Mouse (Mus musculus): ENCODE measurements around the gene Cbln1. TPM values are rescaled to one million over a fixed set of nuclear protein-coding genes. Genes with fewer than 3 reads are reported as not detected.

Cbln1 gene
- polyA plus RNA-seq, 1 experiment from 2014 or later: 37.0 TPM

GRCm38 (mm10) chr8:87481396-87481795 lies 9.0 kb upstream of the Cbln1 start:
- no peak overlapping the region for H3K27ac ChIP-seq (replicated peaks)
- ATAC-seq (ENCODE audit: low FRiP score, low read depth): no peak
- no peak overlapping the region for H3K4me3 ChIP-seq
- 0 out of 2 replicates have a peak, but pooled peaks cover 3% of the 10 kb centered on the region for H3K27me3 ChIP-seq
- no peak overlapping the region for H3K9ac ChIP-seq
- H3K9me3 ChIP-seq: no peaks in the 10 kb centered on the region
- WGBS: 65% methylated on average over 1 of the region's 1 CpGs
- H3K4me1 ChIP-seq (replicated peaks): no peaks in the 10 kb centered on the region; the same call in 1 of the 2 replicates
- H3K4me2 ChIP-seq: no peak overlapping the region
- H3K36me3 ChIP-seq: no peaks in the 10 kb centered on the region

- H3K9ac ChIP-seq: no peak overlapping the region
- 60% methylated on average over 3 of the region's 3 CpGs for WGBS
- no peak overlapping the region for H3K27ac ChIP-seq (replicated peaks)
- H3K9me3 ChIP-seq: no peaks in the 10 kb centered on the region
- no peaks in the 10 kb centered on the region for H3K36me3 ChIP-seq
- H3K4me1 ChIP-seq (replicated peaks): peaks cover 4% of the 10 kb centered on the region
- peaks cover 17% of the 10 kb centered on the region; the same call in 1 of the 2 replicates for H3K27me3 ChIP-seq
- ATAC-seq (ENCODE audit: low FRiP score, low read depth): no peak
- H3K4me2 ChIP-seq: no peak overlapping the region
- H3K4me3 ChIP-seq: no peak overlapping the region
These were observed 5.8 kb upstream of the Cbln1 start for GRCm38 (mm10) chr8:87478221-87478620.

- no peak for ATAC-seq (ENCODE audit: low FRiP score, low read depth)
- H3K4me1 ChIP-seq (replicated peaks): peaks cover 10% of the 10 kb centered on the region
- peaks cover 17% of the 10 kb centered on the region; the same call in 1 of the 2 replicates for H3K27me3 ChIP-seq
- H3K9ac ChIP-seq: no peak overlapping the region
- H3K4me3 ChIP-seq: no peak overlapping the region
- no peaks in the 10 kb centered on the region for H3K36me3 ChIP-seq
- no peaks in the 10 kb centered on the region for H3K9me3 ChIP-seq
- H3K27ac ChIP-seq (replicated peaks): no peak overlapping the region
- H3K4me2 ChIP-seq: peak overlapping the region; percentile 31
- 66% methylated on average over 3 of the region's 3 CpGs for WGBS
These were observed 4.8 kb upstream of the Cbln1 start for GRCm38 (mm10) chr8:87477102-87477645.

- ATAC-seq (ENCODE audit: low FRiP score, low read depth): no peak
- peak overlapping the region; percentile 41 for H3K4me2 ChIP-seq
- no peak overlapping the region for H3K9ac ChIP-seq
- peaks cover 25% of the 10 kb centered on the region for H3K4me1 ChIP-seq (replicated peaks)
- no peaks in the 10 kb centered on the region for H3K36me3 ChIP-seq
- 40% methylated on average over 3 of the region's 3 CpGs for WGBS
- no peak overlapping the region; the same call in 1 of the 2 replicates for H3K27ac ChIP-seq (replicated peaks)
- peak overlapping the region; percentile 20; the same call in 1 of the 2 replicates for H3K4me3 ChIP-seq
- no peaks in the 10 kb centered on the region for H3K9me3 ChIP-seq
- H3K27me3 ChIP-seq: peaks cover 17% of the 10 kb centered on the region; the same call in 1 of the 2 replicates
These were observed 3.1 kb upstream of the Cbln1 start for GRCm38 (mm10) chr8:87475551-87475950.

- peak overlapping the region; percentile 90 for H3K4me2 ChIP-seq
- H3K9ac ChIP-seq: no peak overlapping the region
- peaks cover 36% of the 10 kb centered on the region for H3K4me1 ChIP-seq (replicated peaks)
- H3K4me3 ChIP-seq: peak overlapping the region; percentile 84
- no peak for ATAC-seq (ENCODE audit: low FRiP score, low read depth)
- H3K36me3 ChIP-seq: no peaks in the 10 kb centered on the region
- H3K27ac ChIP-seq (replicated peaks): no peak overlapping the region
- H3K9me3 ChIP-seq: no peaks in the 10 kb centered on the region
- H3K27me3 ChIP-seq: peaks cover 17% of the 10 kb centered on the region; the same call in 1 of the 2 replicates
- 64% methylated on average over 8 of the region's 8 CpGs for WGBS
These were observed 2.0 kb upstream of the Cbln1 start for GRCm38 (mm10) chr8:87474379-87474778.

- WGBS: 41% methylated on average over 2 of the region's 2 CpGs
- H3K36me3 ChIP-seq: no peaks in the 10 kb centered on the region
- no peaks in the 10 kb centered on the region for H3K9me3 ChIP-seq
- peaks cover 17% of the 10 kb centered on the region; the same call in 1 of the 2 replicates for H3K27me3 ChIP-seq
- H3K27ac ChIP-seq (replicated peaks): no peak overlapping the region
- H3K4me2 ChIP-seq: peak overlapping the region; percentile 90
- peaks cover 40% of the 10 kb centered on the region for H3K4me1 ChIP-seq (replicated peaks)
- no peak for ATAC-seq (ENCODE audit: low FRiP score, low read depth)
- H3K9ac ChIP-seq: no peak overlapping the region
- peak overlapping the region; percentile 84 for H3K4me3 ChIP-seq
These were observed 1.5 kb upstream of the Cbln1 start for GRCm38 (mm10) chr8:87473940-87474339.

GRCm38 (mm10) chr8:87473314-87473713 lies 905 bp upstream of the Cbln1 start:
- no peaks in the 10 kb centered on the region for H3K36me3 ChIP-seq
- H3K27ac ChIP-seq (replicated peaks): peak overlapping the region; percentile 79; the same call in 1 of the 2 replicates
- peaks cover 20% of the 10 kb centered on the region; the same call in 1 of the 2 replicates for H3K27me3 ChIP-seq
- H3K9ac ChIP-seq: peak overlapping the region; percentile 44
- H3K4me3 ChIP-seq: peak overlapping the region; percentile 84
- ATAC-seq (ENCODE audit: low FRiP score, low read depth): 0 out of 2 replicates have a peak, but pooled peaks have one; percentile 2
- H3K4me1 ChIP-seq (replicated peaks): peaks cover 47% of the 10 kb centered on the region
- H3K9me3 ChIP-seq: no peaks in the 10 kb centered on the region
- under 1% methylated on average over 30 of the region's 30 CpGs for WGBS
- peak overlapping the region; percentile 90 for H3K4me2 ChIP-seq

GRCm38 (mm10) chr8:87471603-87472270 lies 672 bp downstream of the Cbln1 start:
- Histone ChIP-seq H3K4me1 (replicated peaks) (peaks cover 48% of the 10 kb centered on the region), H3K27ac (replicated peaks) (peak overlapping the region; percentile 87), H3K9me3 (no peaks in the 10 kb centered on the region), H3K36me3 (no peaks in the 10 kb centered on the region), H3K4me2 (peak overlapping the region; percentile 90), H3K27me3 (peaks cover 31% of the 10 kb centered on the region), H3K9ac (peak overlapping the region; percentile 65), H3K4me3 (peak overlapping the region; percentile 84)
- under 1% methylated on average over 35 of the region's 36 CpGs for WGBS
- ATAC-seq (ENCODE audit: low FRiP score, low read depth): peak; percentile 64

- Histone ChIP-seq H3K4me2 (peak overlapping the region; percentile 90), H3K4me3 (peak overlapping the region; percentile 84), H3K27me3 (peaks cover 35% of the 10 kb centered on the region), H3K36me3 (no peaks in the 10 kb centered on the region), H3K9ac (peak overlapping the region; percentile 65), H3K4me1 (replicated peaks) (peaks cover 48% of the 10 kb centered on the region), H3K9me3 (no peaks in the 10 kb centered on the region), H3K27ac (replicated peaks) (peak overlapping the region; percentile 87)
- 3% methylated on average over 32 of the region's 32 CpGs for WGBS
- no peak for ATAC-seq (ENCODE audit: low FRiP score, low read depth)
These were observed 1.4 kb downstream of the Cbln1 start for GRCm38 (mm10) chr8:87470834-87471602.

GRCm38 (mm10) chr8:87469931-87470833 lies 2.2 kb downstream of the Cbln1 start:
- Histone ChIP-seq H3K27me3 (peaks cover 36% of the 10 kb centered on the region), H3K36me3 (no peaks in the 10 kb centered on the region), H3K9ac (peak overlapping the region; percentile 65), H3K4me2 (peak overlapping the region; percentile 90), H3K4me3 (peak overlapping the region; percentile 84), H3K4me1 (replicated peaks) (peaks cover 48% of the 10 kb centered on the region), H3K27ac (replicated peaks) (peak overlapping the region; percentile 87), H3K9me3 (no peaks in the 10 kb centered on the region)
- 1% methylated on average over 59 of the region's 59 CpGs for WGBS
- no peak for ATAC-seq (ENCODE audit: low FRiP score, low read depth)
